In genomic region chr19:32755792-32756635, GRCm38 (mm10) we compare ENCODE assay signal across 8 mouse cellular contexts. TPM values are rescaled to one million over a fixed set of nuclear protein-coding genes. Genes with fewer than 3 reads are reported as not detected.
DNase-seq lines count a peak whose midpoint lies in the region; ATAC-seq and TF ChIP-seq lines count a peak whose summit lies in the region.

No protein-coding gene starts in this region.

- H3K27me3 ChIP-seq in heart, embryonic 14.5 days (ENCODE audit: control insufficient read depth, insufficient read depth, low read length), result peaks cover 4% of the 10 kb centered on the region; the same call in 1 of the 2 replicates
- no peaks in the 10 kb centered on the region; the same call in 1 of the 2 replicates for H3K27me3 ChIP-seq in liver, embryonic 14.5 days (ENCODE audit: control insufficient read depth, insufficient read depth, low read length)
- no peaks in the 10 kb centered on the region for H3K27me3 ChIP-seq in neural tube, embryonic 11.5 days (ENCODE audit: control insufficient read depth, insufficient read depth, low read length)
- H3K27me3 ChIP-seq in stomach, postnatal 0 days (ENCODE audit: control insufficient read depth, insufficient read depth, low read length), result no peaks in the 10 kb centered on the region

- under 1% methylated on average over 44 of the region's 53 CpGs for WGBS in heart, embryonic 14.5 days
- WGBS in liver, embryonic 14.5 days (ENCODE audit: insufficient replicate concordance), result under 1% methylated on average over 53 of the region's 53 CpGs
- under 1% methylated on average over 50 of the region's 53 CpGs for WGBS in neural tube, embryonic 11.5 days
- under 1% methylated on average over 51 of the region's 53 CpGs for WGBS in stomach, postnatal 0 days

- H3K4me1 ChIP-seq in brown adipose tissue, adult 24 weeks (ENCODE audit: control insufficient read depth, insufficient read depth, insufficient read length, low read length), result no peaks in the 10 kb centered on the region
- H3K4me1 ChIP-seq in heart, embryonic 14.5 days (ENCODE audit: control insufficient read depth in 2 of 2, insufficient read depth in 2 of 2, low read length in 2 of 2), result peaks cover 4 to 9% of the 10 kb centered on the region in 2 experiments
- peaks cover 8 to 15% of the 10 kb centered on the region in 2 experiments; a peak in 3 of 4 replicates for H3K4me1 ChIP-seq in liver, embryonic 14.5 days (replicated peaks; ENCODE audit: control insufficient read depth in 2 of 2, insufficient read depth in 2 of 2, low read length in 1 of 2)
- peaks cover 7% of the 10 kb centered on the region; the same call in 1 of the 2 replicates for H3K4me1 ChIP-seq in neural tube, embryonic 11.5 days (ENCODE audit: control insufficient read depth, insufficient read depth, low read length)
- no peaks in the 10 kb centered on the region for H3K4me1 ChIP-seq in stomach, postnatal 0 days (replicated peaks; ENCODE audit: control insufficient read depth, insufficient read depth)

- H3K27ac ChIP-seq in brown adipose tissue, adult 24 weeks (replicated peaks; ENCODE audit: low read depth, low read length), result peak overlapping the region; percentile 99
- H3K27ac ChIP-seq in heart, embryonic 14.5 days (replicated peaks in 1 of 2; ENCODE audit: control insufficient read depth in 1 of 2, insufficient read depth in 1 of 2, low read depth in 2 of 2, low read length in 2 of 2), result peak overlapping the region; percentile 96 to 97
- H3K27ac ChIP-seq in liver, embryonic 14.5 days, result peak overlapping the region; percentile 69
- H3K27ac ChIP-seq in neural tube, embryonic 11.5 days (ENCODE audit: low read depth, low read length), result peak overlapping the region; percentile 86
- H3K27ac ChIP-seq in stomach, postnatal 0 days (replicated peaks), result peak overlapping the region; percentile 94

- no peaks in the 10 kb centered on the region for H3K9me3 ChIP-seq in heart, embryonic 14.5 days (ENCODE audit: control insufficient read depth, low read length)
- H3K9me3 ChIP-seq in liver, embryonic 14.5 days (ENCODE audit: control insufficient read depth, low read length), result no peaks in the 10 kb centered on the region
- H3K9me3 ChIP-seq in neural tube, embryonic 11.5 days (ENCODE audit: control insufficient read depth, low read length), result no peaks in the 10 kb centered on the region
- H3K9me3 ChIP-seq in stomach, postnatal 0 days (ENCODE audit: control insufficient read depth, low read length), result no peaks in the 10 kb centered on the region

- peak; percentile 62 for TF ChIP-seq CTCF in liver, embryonic 14.5 days (IDR thresholded peaks at IDR 0.05; ENCODE audit: low read depth)
- peak; percentile 61 for TF ChIP-seq CTCF in stomach, postnatal 0 days (IDR thresholded peaks at IDR 0.05; ENCODE audit: low read depth)

- H3K9ac ChIP-seq in heart, embryonic 14.5 days (ENCODE audit: low read length), result peak overlapping the region; percentile 83
- H3K9ac ChIP-seq in liver, embryonic 14.5 days (replicated peaks), result peak overlapping the region; percentile 81
- peak overlapping the region; percentile 90 for H3K9ac ChIP-seq in neural tube, embryonic 11.5 days (ENCODE audit: low read length)
- H3K9ac ChIP-seq in stomach, postnatal 0 days (ENCODE audit: low read length), result peak overlapping the region; percentile 80

- no peak for TF ChIP-seq EP300 in liver, embryonic 14.5 days (IDR thresholded peaks at IDR 0.05; ENCODE audit: low read depth)
- TF ChIP-seq EP300 in stomach, postnatal 0 days (optimal IDR thresholded peaks at IDR 0.05), result peak; percentile 63

- H3K4me2 ChIP-seq in heart, embryonic 14.5 days (ENCODE audit: low read length), result peak overlapping the region; percentile 91
- peak overlapping the region; percentile 100 for H3K4me2 ChIP-seq in liver, embryonic 14.5 days (ENCODE audit: low read depth)
- H3K4me2 ChIP-seq in neural tube, embryonic 11.5 days (ENCODE audit: low read depth), result peak overlapping the region; percentile 96
- H3K4me2 ChIP-seq in stomach, postnatal 0 days (replicated peaks; ENCODE audit: low read depth), result peak overlapping the region; percentile 97

- H3K36me3 ChIP-seq in heart, embryonic 14.5 days (ENCODE audit: control insufficient read depth, insufficient read depth, low read length), result no peaks in the 10 kb centered on the region
- no peaks in the 10 kb centered on the region for H3K36me3 ChIP-seq in liver, embryonic 14.5 days (replicated peaks; ENCODE audit: control insufficient read depth, insufficient read depth, low read depth)
- H3K36me3 ChIP-seq in neural tube, embryonic 11.5 days (ENCODE audit: control insufficient read depth, insufficient read depth, low read length), result no peaks in the 10 kb centered on the region
- no peaks in the 10 kb centered on the region for H3K36me3 ChIP-seq in stomach, postnatal 0 days (ENCODE audit: control insufficient read depth, insufficient read depth, low read length)

- ATAC-seq in heart, embryonic 14.5 days (ENCODE audit: insufficient number of reproducible peaks, insufficient read depth, low FRiP score, low read depth), result peak; percentile 69
- ATAC-seq in liver, embryonic 14.5 days (ENCODE audit: insufficient read depth), result peak; percentile 73
- peak; percentile 82 for ATAC-seq in neural tube, embryonic 11.5 days (ENCODE audit: insufficient read depth, low FRiP score, low TSS enrichment)
- peak; percentile 85 for ATAC-seq in stomach, postnatal 0 days (ENCODE audit: low FRiP score, low TSS enrichment)

- DNase-seq in CD4-positive, CD25-positive, alpha-beta regulatory T cell, adult 2 months (ENCODE audit: low read depth, low spot score), result peak; percentile 96
- peak; percentile 80 for DNase-seq in fat pad, adult 2 months (ENCODE audit: extremely low read depth, low read depth, low spot score)
- DNase-seq in kidney, postnatal 14 days, result peak; percentile 98
- peak; percentile 91 to 93 (median 93) for DNase-seq in liver, embryonic 14.5 days (ENCODE audit: low read depth in 3 of 3, low spot score in 3 of 3)
- DNase-seq in neural tube, embryonic 11.5 days (ENCODE audit: low spot score), result peak; percentile 96
- DNase-seq in stomach, postnatal 0 days (ENCODE audit: low spot score), result peak; percentile 97

- H3K4me3 ChIP-seq in brown adipose tissue, adult 24 weeks (ENCODE audit: insufficient read depth, low read depth, low read length), result peak overlapping the region; percentile 88
- H3K4me3 ChIP-seq in heart, embryonic 14.5 days (ENCODE audit: control insufficient read depth in 1 of 2, insufficient read depth in 1 of 2, low read depth in 1 of 2, low read length in 2 of 2), result peak overlapping the region; percentile 73 to 98
- H3K4me3 ChIP-seq in liver, embryonic 14.5 days (ENCODE audit: insufficient read depth in 1 of 2, low read depth in 2 of 2, low read length in 2 of 2), result peak overlapping the region; percentile 68 to 77
- H3K4me3 ChIP-seq in neural tube, embryonic 11.5 days (ENCODE audit: low read depth, low read length), result peak overlapping the region; percentile 97
- H3K4me3 ChIP-seq in stomach, postnatal 0 days (ENCODE audit: low read depth, low read length), result peak overlapping the region; percentile 99

RNA-seq across cellular contexts. Expression of gene Pten, which starts 1.3 kb away (rescaled TPM):
- polyA plus RNA-seq in brown adipose tissue, adult 24 weeks (2012; ENCODE audit: insufficient read depth, insufficient read length, missing spikeins), result 44.8 and 50.0 TPM in 2 replicates
- polyA plus RNA-seq in heart, embryonic 14.5 days (2014; fragmentation: Nextera tagmentation; extraction: Ambion mirVana), result 7.7 and 10.8 TPM in 2 replicates
- polyA plus RNA-seq in liver, embryonic 14.5 days (2012; rRNA removed), result 3.1 and 4.3 TPM in 2 replicates
- 3.5 and 3.9 TPM in 2 replicates for polyA plus RNA-seq in liver, embryonic 14.5 days (2014; fragmentation: Nextera tagmentation; extraction: Ambion mirVana)
- polyA plus RNA-seq in neural tube, embryonic 11.5 days (2014; fragmentation: Nextera tagmentation; extraction: Ambion mirVana), result 8.2 and 8.3 TPM in 2 replicates
- 7.2 and 8.1 TPM in 2 replicates for polyA plus RNA-seq in stomach, postnatal 0 days (2015; fragmentation: Nextera tagmentation; extraction: Ambion mirVana)

RNA-seq across cellular contexts. Expression of gene Atad1, which starts 16.4 kb away (rescaled TPM):
- 54.7 and 58.3 TPM in 2 replicates for polyA plus RNA-seq in brown adipose tissue, adult 24 weeks (2012; ENCODE audit: insufficient read depth, insufficient read length, missing spikeins)
- polyA plus RNA-seq in heart, embryonic 14.5 days (2014; fragmentation: Nextera tagmentation; extraction: Ambion mirVana), result 65.0 and 71.8 TPM in 2 replicates
- polyA plus RNA-seq in liver, embryonic 14.5 days (2012; rRNA removed), result 6.5 and 9.9 TPM in 2 replicates
- 20.9 and 22.3 TPM in 2 replicates for polyA plus RNA-seq in liver, embryonic 14.5 days (2014; fragmentation: Nextera tagmentation; extraction: Ambion mirVana)
- 101 and 105 TPM in 2 replicates for polyA plus RNA-seq in neural tube, embryonic 11.5 days (2014; fragmentation: Nextera tagmentation; extraction: Ambion mirVana)
- polyA plus RNA-seq in stomach, postnatal 0 days (2015; fragmentation: Nextera tagmentation; extraction: Ambion mirVana), result 42.2 and 42.6 TPM in 2 replicates

Comparison
In these comparisons a context has a peak if more than half of its experiments do, and no peak if none do; other contexts are left out.
1. Peak in every context shown above with its lines: DNase-seq, ATAC-seq, H3K4me3 ChIP-seq and H3K27ac ChIP-seq.